Mouse (Mus musculus) heart, adult 2 months (tissue): ENCODE measurements at regions not wholly inside any gene's neighbourhood (a gene's known extent, or its start where the extent isn't known, plus 50 kb on each side); places are given as distances from the start of the nearest gene placed in this dataset.

Experiments
- CTCF ChIP-seq: fragments of 200-600 bp; IDR thresholded peaks from 2 replicates; pipeline ENCODE4 v1.8.1; 2022; ENCODE audit warnings: antibody characterized with exemption, mild to moderate bottlenecking, moderate library complexity
- EP300 ChIP-seq: fragments of 200-500 bp; IDR thresholded peaks from 2 replicates; pipeline ENCODE4 v1.6.1; 2011; ENCODE audit warnings: low read depth, low read length, control low read depth; ENCODE audit not compliant: insufficient read depth
- POLR2A ChIP-seq: fragments of 200-500 bp; IDR thresholded peaks from 2 replicates; pipeline ENCODE4 v1.6.1; 2011; ENCODE audit warnings: mild to moderate bottlenecking, low read depth, low read length, control low read depth; ENCODE audit not compliant: insufficient read depth

GRCm38 (mm10) chr1:186263955-186264354 lies 146.8 kb upstream of the Lyplal1 start:
- TF ChIP-seq CTCF (no peak), EP300 (no peak), POLR2A (no peak)
